Mouse (Mus musculus) liver, embryonic 15.5 days (tissue): ENCODE results near the gene P2ry1. TPM values are rescaled to one million over a fixed set of nuclear protein-coding genes. Genes with fewer than 3 reads are reported as not detected.

Source experiments
- ATAC-seq: fragments of 200-750 bp; cut with Nextera tagmentation; 2 replicates; pipeline ENCODE4 v1.8.0; 2017; ENCODE audit warnings: moderate number of reproducible peaks, mild to moderate bottlenecking, moderate library complexity; ENCODE audit not compliant: insufficient read depth
- H3K27ac ChIP-seq: fragments of 300-500 bp; sonication (generic); replicated peaks from 2 replicates; pipeline ENCODE4 v1.5.1; 2015; ENCODE audit warnings: mild to moderate bottlenecking, inconsistent platforms
- H3K27me3 ChIP-seq: fragments of 300-500 bp; sonication (generic); 2 replicates; pipeline ENCODE4 v1.6.1; 2015; ENCODE audit warnings: mild to moderate bottlenecking, inconsistent platforms
- H3K36me3 ChIP-seq: fragments of 300-500 bp; sonication (generic); replicated peaks from 2 replicates; pipeline ENCODE4 v1.6.1; 2015; ENCODE audit warnings: moderate library complexity, mild to moderate bottlenecking, inconsistent platforms
- H3K4me1 ChIP-seq: fragments of 300-500 bp; sonication (generic); replicated peaks from 2 replicates; pipeline ENCODE4 v1.6.1; 2015; ENCODE audit warnings: inconsistent platforms
- H3K4me2 ChIP-seq: fragments of 300-500 bp; sonication (generic); 2 replicates; pipeline ENCODE4 v1.6.1; 2015; ENCODE audit warnings: moderate library complexity, mild to moderate bottlenecking, inconsistent platforms
- H3K4me3 ChIP-seq: fragments of 300-500 bp; sonication (generic); replicated peaks from 2 replicates; pipeline ENCODE4 v1.5.1; 2015; ENCODE audit warnings: mild to moderate bottlenecking, inconsistent platforms
- H3K9ac ChIP-seq: fragments of 300-500 bp; sonication (generic); 2 replicates; pipeline ENCODE4 v1.6.1; 2015; ENCODE audit warnings: moderate library complexity, mild to moderate bottlenecking, inconsistent platforms
- H3K9me3 ChIP-seq: fragments of 300-500 bp; sonication (generic); replicated peaks from 2 replicates; pipeline ENCODE4 v1.6.1; 2016; ENCODE audit warnings: inconsistent platforms
- WGBS: fragments of 180-500 bp; shearing (Covaris S2); methylation state at CpG from one replicate; pipeline ENCODE4 v1.1.7; 2015; ENCODE audit warnings: mixed read lengths; ENCODE audit not compliant: insufficient replicate concordance; 5-methylcytosine and 5-hydroxymethylcytosine counted together
- polyA plus RNA-seq: library from polyadenylated mRNA; unstranded; fragments of >200 nt; fragmentation: Nextera tagmentation; extraction: Ambion mirVana; gene quantifications from 2 replicates; pipeline ENCODE4 v1.2.1, GENCODE M21; 2015

The P2ry1 gene
- polyA plus RNA-seq, 1 experiment from 2014 or later: 4.0 TPM

DNA sequence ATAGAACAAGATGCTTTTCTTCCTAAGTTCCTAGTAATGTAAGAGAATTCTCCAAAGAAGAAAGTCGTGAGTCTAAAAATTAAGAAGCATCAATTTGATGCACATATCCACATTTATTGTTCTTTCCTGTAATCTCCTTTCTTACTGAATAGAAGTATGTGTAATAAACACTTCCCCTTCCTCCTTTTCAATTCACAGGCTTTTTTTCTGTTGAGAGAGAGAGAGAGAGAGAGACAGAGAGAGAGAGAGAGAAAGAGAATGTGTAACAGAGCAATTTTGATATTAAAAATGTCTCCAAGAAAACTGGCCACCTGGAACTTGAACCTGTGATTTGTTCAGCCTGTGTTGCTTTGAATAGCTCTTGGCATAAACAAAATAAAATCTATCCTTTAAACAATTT, 2.0 kb downstream of the P2ry1 start:
- Histone ChIP-seq H3K27me3 (peaks cover 25% of the 10 kb centered on the region), H3K9me3 (no peaks in the 10 kb centered on the region), H3K4me1 (peaks cover 28% of the 10 kb centered on the region), H3K4me3 (no peak overlapping the region), H3K27ac (no peak overlapping the region), H3K36me3 (no peaks in the 10 kb centered on the region), H3K4me2 (peak overlapping the region; percentile 98; the same call in 1 of the 2 replicates), H3K9ac (no peak overlapping the region)
- ATAC-seq: no peak
- 46% methylated on average over 1 of the region's 1 CpGs for WGBS

DNA sequence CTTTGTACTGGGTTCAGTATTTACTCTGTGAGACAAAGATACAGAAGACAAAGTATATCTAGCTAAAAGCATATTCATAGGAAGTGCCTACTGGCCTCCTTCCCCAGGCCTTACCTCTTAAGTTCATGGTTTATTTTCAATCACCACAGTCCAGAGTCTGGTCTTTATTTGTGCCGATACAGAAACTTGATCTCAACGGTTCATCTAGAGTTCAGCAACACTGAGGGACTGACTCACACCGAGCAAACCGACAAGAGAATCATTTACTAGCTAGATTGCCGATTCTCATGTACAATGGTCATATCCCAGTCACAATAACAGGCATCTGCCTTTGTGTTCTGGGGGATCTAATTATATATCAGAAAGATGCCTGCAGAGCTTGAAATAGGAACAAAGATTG, 9.1 kb downstream of the P2ry1 start:
- H3K4me3 ChIP-seq: no peak overlapping the region
- H3K9me3 ChIP-seq: no peaks in the 10 kb centered on the region
- no peak overlapping the region for H3K9ac ChIP-seq
- H3K27me3 ChIP-seq: no peaks in the 10 kb centered on the region
- no peak overlapping the region for H3K27ac ChIP-seq
- H3K4me1 ChIP-seq: no peaks in the 10 kb centered on the region
- no peak overlapping the region for H3K4me2 ChIP-seq
- WGBS: 67% methylated on average over 5 of the region's 5 CpGs
- H3K36me3 ChIP-seq: no peaks in the 10 kb centered on the region
- ATAC-seq: no peak

DNA sequence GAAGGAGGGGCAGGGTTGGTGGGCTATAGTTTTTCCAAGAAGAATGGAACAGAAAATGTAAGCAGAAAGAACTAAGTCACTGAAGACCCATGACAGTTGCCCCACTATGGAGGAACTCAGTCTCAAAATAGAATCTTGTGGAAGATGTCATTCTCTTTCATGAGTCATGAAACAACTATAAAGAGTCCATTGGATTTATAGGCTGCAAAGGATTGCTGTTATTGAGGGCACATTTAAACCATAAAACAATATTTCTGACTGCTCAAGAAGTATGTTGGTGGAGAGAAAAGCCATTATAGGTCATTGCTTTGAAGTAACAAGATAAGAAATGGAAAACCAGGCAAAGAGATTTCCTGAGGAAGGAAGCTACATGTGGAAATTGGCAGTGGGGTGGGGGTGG, 10.0 kb downstream of the P2ry1 start:
- no peak overlapping the region for H3K4me3 ChIP-seq
- H3K4me1 ChIP-seq: no peaks in the 10 kb centered on the region
- no peak for ATAC-seq
- no peak overlapping the region for H3K27ac ChIP-seq
- no peak overlapping the region for H3K9ac ChIP-seq
- H3K27me3 ChIP-seq: no peaks in the 10 kb centered on the region
- H3K9me3 ChIP-seq: no peaks in the 10 kb centered on the region
- no peaks in the 10 kb centered on the region for H3K36me3 ChIP-seq
- no peak overlapping the region for H3K4me2 ChIP-seq

DNA sequence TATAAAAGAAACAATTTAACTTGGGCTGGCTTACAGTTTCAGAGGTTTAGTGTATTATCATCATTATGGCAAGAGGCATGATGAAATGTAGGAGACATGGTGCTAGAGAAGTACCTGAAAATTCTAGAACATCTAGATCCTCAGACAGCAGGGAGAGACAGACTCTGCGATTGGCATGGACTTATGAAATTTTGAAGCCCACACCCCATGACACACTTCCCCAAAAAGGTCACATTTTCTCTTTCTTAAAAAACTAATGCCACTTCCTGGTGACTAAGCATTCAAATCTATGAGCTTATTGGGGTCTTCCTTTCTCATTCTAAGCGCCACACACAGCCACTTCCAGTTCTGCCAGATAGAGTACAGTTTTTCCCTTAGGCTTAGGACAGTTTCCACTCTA, 14.1 kb downstream of the P2ry1 start:
- Histone ChIP-seq H3K27me3 (no peaks in the 10 kb centered on the region), H3K9ac (no peak overlapping the region), H3K4me3 (no peak overlapping the region), H3K27ac (no peak overlapping the region), H3K9me3 (no peaks in the 10 kb centered on the region), H3K36me3 (no peaks in the 10 kb centered on the region), H3K4me1 (no peaks in the 10 kb centered on the region), H3K4me2 (no peak overlapping the region)
- 47% methylated on average over 2 of the region's 2 CpGs for WGBS
- no peak for ATAC-seq

DNA sequence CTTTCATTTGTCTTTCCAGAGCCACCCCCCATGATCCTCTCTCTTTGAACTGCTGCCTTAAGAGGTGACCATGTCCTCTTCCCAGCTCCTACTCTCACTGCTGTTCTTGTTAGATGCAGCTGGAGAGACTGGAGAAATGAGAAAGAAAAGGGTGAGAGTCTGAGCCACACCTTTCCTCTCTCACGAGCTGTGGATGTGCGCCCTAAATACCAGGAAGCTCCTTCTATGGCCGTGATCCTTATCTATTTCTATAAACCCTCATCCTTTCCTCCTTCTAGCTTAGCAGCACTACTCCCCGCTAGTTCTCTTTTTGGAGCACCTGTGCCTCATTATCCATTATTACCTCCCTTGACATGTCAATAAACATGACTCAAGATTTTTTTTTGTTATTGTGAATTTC, 29.5 kb downstream of the P2ry1 start:
- 28% methylated on average over 4 of the region's 4 CpGs for WGBS
- Histone ChIP-seq H3K9ac (no peak overlapping the region), H3K27ac (no peak overlapping the region), H3K36me3 (no peaks in the 10 kb centered on the region), H3K4me3 (no peak overlapping the region), H3K9me3 (no peaks in the 10 kb centered on the region), H3K27me3 (no peaks in the 10 kb centered on the region), H3K4me2 (no peak overlapping the region), H3K4me1 (no peaks in the 10 kb centered on the region)
- ATAC-seq: no peak

DNA sequence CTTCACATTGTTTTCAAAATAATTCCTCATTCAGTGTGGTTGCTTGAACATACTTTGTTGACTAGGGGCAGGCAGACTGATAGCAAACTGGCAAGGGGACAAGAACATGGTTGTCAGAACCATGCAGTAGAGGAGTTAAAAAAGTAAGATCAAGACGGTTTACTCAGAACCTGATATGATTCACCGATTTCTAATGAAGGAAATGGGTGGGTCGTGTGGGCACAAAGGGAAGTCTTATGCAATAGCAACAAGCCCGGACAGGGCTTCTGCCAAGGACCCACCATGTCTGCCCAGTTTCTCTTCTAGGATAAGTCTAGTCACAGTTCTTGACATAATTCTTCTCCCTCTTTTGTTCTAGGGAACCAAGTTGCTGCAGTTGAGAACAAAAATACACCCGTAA, 33.0 kb downstream of the P2ry1 start:
- no peak for ATAC-seq
- Histone ChIP-seq H3K27ac (no peak overlapping the region), H3K4me2 (no peak overlapping the region), H3K4me1 (no peaks in the 10 kb centered on the region), H3K4me3 (no peak overlapping the region), H3K36me3 (no peaks in the 10 kb centered on the region), H3K9me3 (no peaks in the 10 kb centered on the region), H3K9ac (no peak overlapping the region), H3K27me3 (no peaks in the 10 kb centered on the region)
- WGBS: 22% methylated on average over 5 of the region's 5 CpGs

DNA sequence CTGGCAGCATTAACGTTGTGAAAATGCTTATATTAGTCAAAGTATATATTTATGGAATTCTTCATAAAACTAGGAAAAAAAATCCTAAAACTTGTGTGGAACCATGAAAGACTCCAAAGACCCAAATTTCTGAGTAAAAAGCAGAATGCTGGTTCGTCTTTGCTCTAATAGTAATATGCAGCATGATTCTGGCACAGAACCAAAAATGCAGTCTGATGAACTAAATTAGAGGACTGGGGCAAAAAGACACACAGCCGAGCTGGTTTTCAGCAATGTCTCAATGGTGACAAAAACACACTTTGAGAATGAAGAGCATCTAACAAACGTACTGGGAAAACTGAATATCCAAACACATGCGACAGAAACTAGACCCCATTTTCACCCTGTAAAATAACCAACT, 37.3 kb downstream of the P2ry1 start:
- no peaks in the 10 kb centered on the region for H3K9me3 ChIP-seq
- no peaks in the 10 kb centered on the region for H3K4me1 ChIP-seq
- H3K27ac ChIP-seq: no peak overlapping the region
- no peak overlapping the region for H3K4me3 ChIP-seq
- 60% methylated on average over 5 of the region's 5 CpGs for WGBS
- no peaks in the 10 kb centered on the region for H3K36me3 ChIP-seq
- no peaks in the 10 kb centered on the region for H3K27me3 ChIP-seq
- H3K9ac ChIP-seq: no peak overlapping the region
- no peak for ATAC-seq
- H3K4me2 ChIP-seq: no peak overlapping the region

DNA sequence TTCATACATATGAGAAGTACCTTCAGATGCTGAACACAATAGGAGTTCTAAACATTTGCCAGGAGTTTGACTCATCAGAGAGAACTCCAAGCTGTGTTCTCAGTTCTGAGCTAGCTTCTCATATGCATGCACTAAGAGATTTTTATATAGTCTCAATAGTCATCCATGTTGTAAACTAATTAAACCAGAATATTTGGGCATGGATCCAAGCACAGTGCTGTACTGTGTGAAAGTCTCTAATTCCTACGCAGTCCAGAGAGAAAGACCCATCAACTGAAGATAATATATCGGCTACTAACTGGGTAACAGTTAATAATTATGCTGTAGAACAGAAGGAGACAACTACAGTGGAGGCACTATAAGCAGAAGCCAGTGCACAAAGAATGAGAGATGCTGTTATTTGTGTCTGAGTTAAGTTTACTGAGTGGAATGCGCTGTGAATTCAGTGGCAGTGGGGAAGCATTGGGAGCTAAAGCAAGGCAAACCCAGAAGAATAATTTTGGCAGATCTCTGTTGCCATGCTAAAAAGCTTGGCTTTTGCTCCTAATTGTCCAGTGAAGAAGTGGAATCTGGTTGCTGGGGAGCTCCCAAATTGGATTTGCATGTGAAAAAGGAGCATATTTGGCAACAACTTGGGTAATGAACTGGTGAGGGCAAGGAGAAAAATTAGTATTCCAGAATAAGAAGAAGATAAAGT, 47.5 kb downstream of the P2ry1 start:
- H3K9me3 ChIP-seq: no peaks in the 10 kb centered on the region
- no peak overlapping the region for H3K4me3 ChIP-seq
- no peak overlapping the region for H3K4me2 ChIP-seq
- no peak overlapping the region for H3K9ac ChIP-seq
- H3K27ac ChIP-seq: no peak overlapping the region
- 76% methylated on average over 3 of the region's 3 CpGs for WGBS
- no peak for ATAC-seq
- H3K27me3 ChIP-seq: no peaks in the 10 kb centered on the region
- H3K36me3 ChIP-seq: no peaks in the 10 kb centered on the region
- H3K4me1 ChIP-seq: no peaks in the 10 kb centered on the region
